Mouse (Mus musculus): ENCODE measurements around the gene Patj. TPM values are rescaled to one million over a fixed set of nuclear protein-coding genes. Genes with fewer than 3 reads are reported as not detected.

Gene Patj
- polyA plus RNA-seq, 1 experiment from 2014 or later, result 28.4 TPM

DNA sequence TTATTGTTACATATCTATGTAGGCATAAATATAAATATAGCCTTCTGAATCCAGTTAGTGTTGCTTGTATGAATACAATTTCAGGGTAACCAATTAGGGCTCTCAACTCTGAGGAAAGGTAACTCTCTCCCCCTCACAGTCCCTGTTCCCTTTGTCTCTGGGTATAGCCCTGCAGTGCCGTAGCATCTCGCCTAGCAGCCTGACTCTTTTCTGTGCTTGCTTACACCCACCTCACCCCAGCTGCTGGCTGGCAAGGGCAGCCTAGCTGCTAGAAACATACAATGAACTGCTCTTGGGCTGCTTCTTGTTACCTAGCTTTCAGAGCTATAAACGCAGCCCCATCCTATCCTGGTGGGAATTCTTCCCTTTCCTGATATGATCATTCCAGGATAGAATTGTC lies 147.4 kb downstream of the Patj start:
- Histone ChIP-seq H3K4me1 (ENCODE audit: insufficient read depth) (no peaks in the 10 kb centered on the region), H3K4me3 (ENCODE audit: low read depth, low read length) (no peak overlapping the region), H3K36me3 (ENCODE audit: insufficient read depth) (no peaks in the 10 kb centered on the region), H3K4me2 (no peak overlapping the region), H3K27ac (ENCODE audit: low read depth) (no peak overlapping the region), H3K9ac (no peak overlapping the region), H3K27me3 (ENCODE audit: insufficient read depth, low read length) (no peaks in the 10 kb centered on the region), H3K9me3 (ENCODE audit: low read depth, low read length) (no peaks in the 10 kb centered on the region)
- no peak for TF ChIP-seq CTCF (IDR thresholded peaks at IDR 0.05; ENCODE audit: low read depth)
- ATAC-seq (ENCODE audit: insufficient read depth), result no peak
- 76% methylated on average over 3 of the region's 3 CpGs for WGBS
- no peak for DNase-seq

- Histone ChIP-seq H3K4me2 (no peak overlapping the region), H3K9ac (no peak overlapping the region), H3K27me3 (ENCODE audit: insufficient read depth, low read length) (no peaks in the 10 kb centered on the region), H3K27ac (ENCODE audit: low read depth) (no peak overlapping the region), H3K9me3 (ENCODE audit: low read depth, low read length) (no peaks in the 10 kb centered on the region), H3K4me3 (ENCODE audit: low read depth, low read length) (no peak overlapping the region), H3K4me1 (ENCODE audit: insufficient read depth) (no peaks in the 10 kb centered on the region), H3K36me3 (ENCODE audit: insufficient read depth) (no peaks in the 10 kb centered on the region)
- TF ChIP-seq CTCF (IDR thresholded peaks at IDR 0.05; ENCODE audit: low read depth), result peak; percentile 74
- 22% methylated on average over 1 of the region's 1 CpGs for WGBS
- ATAC-seq (ENCODE audit: insufficient read depth) (peak; percentile 82), DNase-seq (peak; percentile 72)
These were observed 149.8 kb downstream of the Patj start for GRCm38 (mm10) chr4:98545376-98545775.

- TF ChIP-seq CTCF (IDR thresholded peaks at IDR 0.05; ENCODE audit: low read depth), result no peak
- 59% methylated on average over 12 of the region's 12 CpGs for WGBS
- DNase-seq, result no peak
- Histone ChIP-seq H3K4me2 (no peak overlapping the region), H3K27me3 (ENCODE audit: insufficient read depth, low read length) (no peaks in the 10 kb centered on the region), H3K4me3 (ENCODE audit: low read depth, low read length) (no peak overlapping the region), H3K9ac (no peak overlapping the region), H3K36me3 (ENCODE audit: insufficient read depth) (no peaks in the 10 kb centered on the region), H3K27ac (ENCODE audit: low read depth) (no peak overlapping the region), H3K9me3 (ENCODE audit: low read depth, low read length) (no peaks in the 10 kb centered on the region), H3K4me1 (ENCODE audit: insufficient read depth) (no peaks in the 10 kb centered on the region)
- ATAC-seq (ENCODE audit: insufficient read depth), result no peak
These were observed 151.0 kb downstream of the Patj start for GRCm38 (mm10) chr4:98546456-98547176.

DNA sequence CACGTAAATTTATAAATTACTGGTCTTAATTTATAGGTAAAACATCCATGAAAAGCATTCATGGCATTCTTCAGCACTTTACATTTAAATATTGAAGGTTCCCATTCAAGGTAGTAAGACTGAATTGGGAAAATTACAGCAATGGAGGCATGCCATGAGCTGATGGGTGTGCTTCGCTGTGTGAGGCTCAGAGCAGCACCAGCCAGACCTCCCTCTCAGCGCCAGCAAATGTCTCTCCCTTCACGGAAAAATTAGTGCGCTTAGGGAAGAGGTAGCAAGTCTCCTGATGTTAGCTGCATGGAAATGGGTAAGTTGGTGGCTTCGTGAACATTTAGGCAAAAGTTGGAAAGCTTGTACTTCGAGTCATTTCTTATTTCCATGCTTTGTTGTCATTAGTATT lies 153.9 kb downstream of the Patj start:
- H3K27me3 ChIP-seq (ENCODE audit: insufficient read depth, low read length), result no peaks in the 10 kb centered on the region
- no peak for DNase-seq
- ATAC-seq (ENCODE audit: insufficient read depth), result no peak

GRCm38 (mm10) chr4:98550116-98550515 lies 154.5 kb downstream of the Patj start:
- no peak for TF ChIP-seq CTCF (IDR thresholded peaks at IDR 0.05; ENCODE audit: low read depth)
- 88% methylated on average over 5 of the region's 5 CpGs for WGBS

More for the DNA sequence above, 153.9 kb downstream of the Patj start:
- no peak overlapping the region for H3K4me3 ChIP-seq (ENCODE audit: low read depth, low read length)
- H3K9me3 ChIP-seq (ENCODE audit: low read depth, low read length), result no peaks in the 10 kb centered on the region
- H3K9ac ChIP-seq, result no peak overlapping the region
- H3K27ac ChIP-seq (ENCODE audit: low read depth), result no peak overlapping the region
- H3K4me1 ChIP-seq (ENCODE audit: insufficient read depth), result no peaks in the 10 kb centered on the region
- H3K4me2 ChIP-seq, result no peak overlapping the region
- no peak for TF ChIP-seq CTCF (IDR thresholded peaks at IDR 0.05; ENCODE audit: low read depth)
- H3K36me3 ChIP-seq (ENCODE audit: insufficient read depth), result no peaks in the 10 kb centered on the region
- WGBS, result 83% methylated on average over 7 of the region's 7 CpGs

GRCm38 (mm10) chr4:98555666-98556065 lies 160.1 kb downstream of the Patj start:
- WGBS, result 95% methylated on average over 2 of the region's 2 CpGs
- Histone ChIP-seq H3K9me3 (ENCODE audit: low read depth, low read length) (no peaks in the 10 kb centered on the region), H3K27me3 (ENCODE audit: insufficient read depth, low read length) (no peaks in the 10 kb centered on the region), H3K27ac (ENCODE audit: low read depth) (no peak overlapping the region), H3K4me2 (no peak overlapping the region), H3K4me1 (ENCODE audit: insufficient read depth) (no peaks in the 10 kb centered on the region), H3K4me3 (ENCODE audit: low read depth, low read length) (no peak overlapping the region), H3K9ac (no peak overlapping the region), H3K36me3 (ENCODE audit: insufficient read depth) (no peaks in the 10 kb centered on the region)
- no peak for ATAC-seq (ENCODE audit: insufficient read depth)
- DNase-seq, result no peak
- TF ChIP-seq CTCF (IDR thresholded peaks at IDR 0.05; ENCODE audit: low read depth), result no peak

More at GRCm38 (mm10) chr4:98550116-98550515, 154.5 kb downstream of the Patj start:
- Histone ChIP-seq H3K27ac (ENCODE audit: low read depth) (no peak overlapping the region), H3K4me3 (ENCODE audit: low read depth, low read length) (no peak overlapping the region), H3K36me3 (ENCODE audit: insufficient read depth) (no peaks in the 10 kb centered on the region), H3K4me2 (no peak overlapping the region), H3K9me3 (ENCODE audit: low read depth, low read length) (no peaks in the 10 kb centered on the region), H3K9ac (no peak overlapping the region), H3K27me3 (ENCODE audit: insufficient read depth, low read length) (no peaks in the 10 kb centered on the region), H3K4me1 (ENCODE audit: insufficient read depth) (no peaks in the 10 kb centered on the region)
- DNase-seq (no peak), ATAC-seq (ENCODE audit: insufficient read depth) (no peak)

GRCm38 (mm10) chr4:98556449-98556848 lies 160.9 kb downstream of the Patj start:
- TF ChIP-seq CTCF (IDR thresholded peaks at IDR 0.05; ENCODE audit: low read depth), result no peak
- Histone ChIP-seq H3K27me3 (ENCODE audit: insufficient read depth, low read length) (no peaks in the 10 kb centered on the region), H3K9ac (no peak overlapping the region), H3K4me2 (no peak overlapping the region), H3K4me1 (ENCODE audit: insufficient read depth) (no peaks in the 10 kb centered on the region), H3K36me3 (ENCODE audit: insufficient read depth) (no peaks in the 10 kb centered on the region), H3K27ac (ENCODE audit: low read depth) (no peak overlapping the region), H3K9me3 (ENCODE audit: low read depth, low read length) (no peaks in the 10 kb centered on the region), H3K4me3 (ENCODE audit: low read depth, low read length) (no peak overlapping the region)
- ATAC-seq (ENCODE audit: insufficient read depth), result no peak
- peak; percentile 13 for DNase-seq
- WGBS, result 65% methylated on average over 6 of the region's 6 CpGs

Measured in lung, embryonic 14.5 days (tissue).